Mouse (Mus musculus) cortical plate, adult 2 months (tissue): ENCODE measurements at regions not wholly inside any gene's neighbourhood (a gene's known extent, or its start where the extent isn't known, plus 50 kb on each side); places are given as distances from the start of the nearest gene placed in this dataset.

ENCODE experiments used
- CTCF ChIP-seq: fragments of 200-500 bp; IDR thresholded peaks from 2 replicates; pipeline ENCODE4 v1.5.1; 2011; ENCODE audit warnings: mild to moderate bottlenecking, control low read depth, low read length; ENCODE audit not compliant: insufficient read depth; ENCODE audit errors: extremely low read depth
- POLR2A ChIP-seq: fragments of 200-500 bp; IDR thresholded peaks from 2 replicates; pipeline ENCODE4 v1.6.1; 2011; ENCODE audit warnings: mild to moderate bottlenecking, low read length, control low read depth; ENCODE audit not compliant: insufficient read depth; ENCODE audit errors: extremely low read depth

DNA sequence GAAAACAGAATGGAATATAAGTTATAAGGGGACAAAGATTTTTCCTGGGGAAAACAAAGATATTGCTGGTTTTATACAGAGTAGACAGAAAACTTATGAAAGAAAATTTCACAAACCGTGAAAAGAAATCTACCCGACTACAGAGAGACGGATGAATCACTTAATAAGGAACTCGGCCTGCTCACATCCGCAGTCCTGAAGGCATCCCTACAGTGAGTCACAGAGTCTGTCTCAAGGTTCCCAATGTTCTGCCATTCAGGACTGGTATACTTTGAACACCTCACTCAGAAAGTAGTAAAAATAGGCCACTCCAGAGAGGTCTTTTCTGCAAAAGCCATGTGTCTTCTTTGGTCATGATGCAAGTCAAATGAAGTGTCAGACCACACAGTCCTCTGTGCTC lies 463.5 kb downstream of the Sorl1 start:
- TF ChIP-seq POLR2A (no peak), CTCF (no peak)
